Mouse (Mus musculus) liver, embryonic 14.5 days (tissue): ENCODE measurements around the gene Wdr46.

Experiments used
- CTCF ChIP-seq: IDR thresholded peaks from 2 replicates; pipeline ENCODE4 v1.5.1; 2016; ENCODE audit warnings: antibody characterized with exemption, low read depth, control low read depth
- EP300 ChIP-seq: IDR thresholded peaks from 2 replicates; pipeline ENCODE4 v1.6.1; 2016; ENCODE audit warnings: antibody characterized with exemption, low read depth

DNA sequence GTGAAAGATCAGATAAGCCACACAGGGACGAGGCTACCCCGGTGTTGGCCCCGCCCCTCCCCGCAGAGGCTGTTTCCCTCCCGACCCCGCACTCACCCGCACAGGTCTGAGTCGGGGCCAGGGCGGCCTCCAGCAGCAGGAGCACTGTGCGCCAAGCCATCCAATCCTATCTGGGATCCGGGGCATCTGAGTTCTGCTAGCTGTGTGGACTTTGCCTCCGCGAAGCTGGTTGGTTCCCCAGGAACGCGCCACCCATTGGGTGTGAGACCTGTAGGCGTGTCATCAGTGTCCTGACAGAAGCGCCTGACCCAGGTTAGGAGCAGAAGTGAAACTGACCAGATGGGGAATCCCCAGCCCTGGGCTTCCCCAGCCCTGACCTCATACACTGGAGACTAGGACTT lies 38.2 kb downstream of the Wdr46 start:
- TF ChIP-seq CTCF (no peak), EP300 (no peak)
